Mouse (Mus musculus): Measurements from ENCODE around the gene Grk1. TPM values are rescaled to one million over a fixed set of nuclear protein-coding genes. Genes with fewer than 3 reads are reported as not detected.

Gene Grk1
- polyA plus RNA-seq, 1 experiment from 2014 or later: not detected

GRCm38 (mm10) chr8:13413823-13414390 is 9.0 kb downstream of the Grk1 start:
- no peak for DNase-seq (ENCODE audit: low spot score)
- no peaks in the 10 kb centered on the region for H3K27me3 ChIP-seq (replicated peaks; ENCODE audit: control insufficient read depth, insufficient read depth, low read length)
- 49% methylated on average over 12 of the region's 12 CpGs for WGBS
- ATAC-seq (ENCODE audit: low read depth): no peak
- no peaks in the 10 kb centered on the region for H3K36me3 ChIP-seq (ENCODE audit: control insufficient read depth, insufficient read depth, low read length)
- no peak overlapping the region for H3K4me2 ChIP-seq (ENCODE audit: low read depth, low read length)
- no peak overlapping the region for H3K4me3 ChIP-seq (ENCODE audit: low read depth, low read length)
- H3K27ac ChIP-seq (replicated peaks; ENCODE audit: low read depth, low read length): no peak overlapping the region
- H3K9me3 ChIP-seq (ENCODE audit: control insufficient read depth, low read length): no peaks in the 10 kb centered on the region
- H3K9ac ChIP-seq (ENCODE audit: low read depth, low read length): no peak overlapping the region
- H3K4me1 ChIP-seq (ENCODE audit: control insufficient read depth, insufficient read depth, low read length): no peaks in the 10 kb centered on the region

GRCm38 (mm10) chr8:13415879-13416278 is 11.0 kb downstream of the Grk1 start:
- no peak overlapping the region for H3K27ac ChIP-seq (replicated peaks; ENCODE audit: low read depth, low read length)
- H3K27me3 ChIP-seq (replicated peaks; ENCODE audit: control insufficient read depth, insufficient read depth, low read length): no peaks in the 10 kb centered on the region
- H3K4me2 ChIP-seq (ENCODE audit: low read depth, low read length): no peak overlapping the region
- H3K9ac ChIP-seq (ENCODE audit: low read depth, low read length): no peak overlapping the region
- no peaks in the 10 kb centered on the region for H3K36me3 ChIP-seq (ENCODE audit: control insufficient read depth, insufficient read depth, low read length)
- ATAC-seq (ENCODE audit: low read depth) (no peak), DNase-seq (ENCODE audit: low spot score) (no peak)
- 69% methylated on average over 10 of the region's 10 CpGs for WGBS
- no peaks in the 10 kb centered on the region for H3K9me3 ChIP-seq (ENCODE audit: control insufficient read depth, low read length)
- H3K4me1 ChIP-seq (ENCODE audit: control insufficient read depth, insufficient read depth, low read length): no peaks in the 10 kb centered on the region
- no peak overlapping the region for H3K4me3 ChIP-seq (ENCODE audit: low read depth, low read length)

- WGBS: 76% methylated on average over 2 of the region's 2 CpGs
- no peaks in the 10 kb centered on the region for H3K36me3 ChIP-seq (ENCODE audit: control insufficient read depth, insufficient read depth, low read length)
- DNase-seq (ENCODE audit: low spot score): no peak
- no peaks in the 10 kb centered on the region for H3K4me1 ChIP-seq (ENCODE audit: control insufficient read depth, insufficient read depth, low read length)
- H3K4me2 ChIP-seq (ENCODE audit: low read depth, low read length): no peak overlapping the region
- H3K27ac ChIP-seq (replicated peaks; ENCODE audit: low read depth, low read length): no peak overlapping the region
- H3K9me3 ChIP-seq (ENCODE audit: control insufficient read depth, low read length): no peaks in the 10 kb centered on the region
- H3K27me3 ChIP-seq (replicated peaks; ENCODE audit: control insufficient read depth, insufficient read depth, low read length): no peaks in the 10 kb centered on the region
- no peak overlapping the region for H3K9ac ChIP-seq (ENCODE audit: low read depth, low read length)
- H3K4me3 ChIP-seq (ENCODE audit: low read depth, low read length): no peak overlapping the region
- no peak for ATAC-seq (ENCODE audit: low read depth)
Measured at GRCm38 (mm10) chr8:13419111-13419639, 14.3 kb downstream of the Grk1 start.

GRCm38 (mm10) chr8:13420970-13421369 is 16.1 kb downstream of the Grk1 start:
- DNase-seq (ENCODE audit: low spot score): no peak
- no peak overlapping the region for H3K4me3 ChIP-seq (ENCODE audit: low read depth, low read length)
- no peak overlapping the region for H3K4me2 ChIP-seq (ENCODE audit: low read depth, low read length)
- no peaks in the 10 kb centered on the region for H3K9me3 ChIP-seq (ENCODE audit: control insufficient read depth, low read length)
- no peak overlapping the region for H3K9ac ChIP-seq (ENCODE audit: low read depth, low read length)
- H3K27me3 ChIP-seq (replicated peaks; ENCODE audit: control insufficient read depth, insufficient read depth, low read length): no peaks in the 10 kb centered on the region
- 84% methylated on average over 6 of the region's 6 CpGs for WGBS
- no peak overlapping the region for H3K27ac ChIP-seq (replicated peaks; ENCODE audit: low read depth, low read length)
- ATAC-seq (ENCODE audit: low read depth): no peak
- H3K36me3 ChIP-seq (ENCODE audit: control insufficient read depth, insufficient read depth, low read length): no peaks in the 10 kb centered on the region
- no peaks in the 10 kb centered on the region for H3K4me1 ChIP-seq (ENCODE audit: control insufficient read depth, insufficient read depth, low read length)

GRCm38 (mm10) chr8:13427351-13427750 is 22.5 kb downstream of the Grk1 start:
- Histone ChIP-seq H3K9me3 (ENCODE audit: control insufficient read depth, low read length) (no peaks in the 10 kb centered on the region), H3K4me1 (ENCODE audit: control insufficient read depth, insufficient read depth, low read length) (no peaks in the 10 kb centered on the region), H3K4me2 (ENCODE audit: low read depth, low read length) (no peak overlapping the region), H3K9ac (ENCODE audit: low read depth, low read length) (no peak overlapping the region), H3K27ac (replicated peaks; ENCODE audit: low read depth, low read length) (no peak overlapping the region), H3K4me3 (ENCODE audit: low read depth, low read length) (no peak overlapping the region), H3K27me3 (replicated peaks; ENCODE audit: control insufficient read depth, insufficient read depth, low read length) (no peaks in the 10 kb centered on the region), H3K36me3 (ENCODE audit: control insufficient read depth, insufficient read depth, low read length) (no peaks in the 10 kb centered on the region)
- DNase-seq (ENCODE audit: low spot score): no peak
- ATAC-seq (ENCODE audit: low read depth): no peak
- 63% methylated on average over 6 of the region's 6 CpGs for WGBS

GRCm38 (mm10) chr8:13428156-13428555 is 23.3 kb downstream of the Grk1 start:
- no peak for ATAC-seq (ENCODE audit: low read depth)
- WGBS: 83% methylated on average over 9 of the region's 9 CpGs

GRCm38 (mm10) chr8:13430412-13430811 is 25.5 kb downstream of the Grk1 start:
- 76% methylated on average over 7 of the region's 7 CpGs for WGBS
- Histone ChIP-seq H3K4me2 (ENCODE audit: low read depth, low read length) (no peak overlapping the region), H3K4me1 (ENCODE audit: control insufficient read depth, insufficient read depth, low read length) (no peaks in the 10 kb centered on the region), H3K4me3 (ENCODE audit: low read depth, low read length) (no peak overlapping the region), H3K27ac (replicated peaks; ENCODE audit: low read depth, low read length) (no peak overlapping the region), H3K9ac (ENCODE audit: low read depth, low read length) (no peak overlapping the region), H3K9me3 (ENCODE audit: control insufficient read depth, low read length) (no peaks in the 10 kb centered on the region), H3K27me3 (replicated peaks; ENCODE audit: control insufficient read depth, insufficient read depth, low read length) (peaks cover 11% of the 10 kb centered on the region), H3K36me3 (ENCODE audit: control insufficient read depth, insufficient read depth, low read length) (no peaks in the 10 kb centered on the region)
- DNase-seq (ENCODE audit: low spot score) (peak; percentile 20), ATAC-seq (ENCODE audit: low read depth) (0 out of 2 replicates have a peak, but pooled peaks have one; percentile 63)

More at GRCm38 (mm10) chr8:13428156-13428555, 23.3 kb downstream of the Grk1 start:
- Histone ChIP-seq H3K4me2 (ENCODE audit: low read depth, low read length) (no peak overlapping the region), H3K27ac (replicated peaks; ENCODE audit: low read depth, low read length) (no peak overlapping the region), H3K4me1 (ENCODE audit: control insufficient read depth, insufficient read depth, low read length) (no peaks in the 10 kb centered on the region), H3K9ac (ENCODE audit: low read depth, low read length) (no peak overlapping the region), H3K36me3 (ENCODE audit: control insufficient read depth, insufficient read depth, low read length) (no peaks in the 10 kb centered on the region), H3K9me3 (ENCODE audit: control insufficient read depth, low read length) (no peaks in the 10 kb centered on the region), H3K4me3 (ENCODE audit: low read depth, low read length) (no peak overlapping the region), H3K27me3 (replicated peaks; ENCODE audit: control insufficient read depth, insufficient read depth, low read length) (no peaks in the 10 kb centered on the region)
- no peak for DNase-seq (ENCODE audit: low spot score)

- Histone ChIP-seq H3K4me1 (ENCODE audit: control insufficient read depth, insufficient read depth, low read length) (no peaks in the 10 kb centered on the region), H3K4me3 (ENCODE audit: low read depth, low read length) (no peak overlapping the region), H3K4me2 (ENCODE audit: low read depth, low read length) (no peak overlapping the region), H3K27ac (replicated peaks; ENCODE audit: low read depth, low read length) (no peak overlapping the region), H3K27me3 (replicated peaks; ENCODE audit: control insufficient read depth, insufficient read depth, low read length) (peaks cover 16% of the 10 kb centered on the region), H3K9me3 (ENCODE audit: control insufficient read depth, low read length) (no peaks in the 10 kb centered on the region), H3K9ac (ENCODE audit: low read depth, low read length) (no peak overlapping the region), H3K36me3 (ENCODE audit: control insufficient read depth, insufficient read depth, low read length) (no peaks in the 10 kb centered on the region)
- ATAC-seq (ENCODE audit: low read depth) (no peak), DNase-seq (ENCODE audit: low spot score) (no peak)
Measured at GRCm38 (mm10) chr8:13430866-13431265, 26.0 kb downstream of the Grk1 start.

GRCm38 (mm10) chr8:13433130-13433529 is 28.2 kb downstream of the Grk1 start:
- peaks cover 27% of the 10 kb centered on the region for H3K27me3 ChIP-seq (replicated peaks; ENCODE audit: control insufficient read depth, insufficient read depth, low read length)
- no peaks in the 10 kb centered on the region for H3K36me3 ChIP-seq (ENCODE audit: control insufficient read depth, insufficient read depth, low read length)
- H3K4me2 ChIP-seq (ENCODE audit: low read depth, low read length): no peak overlapping the region
- no peaks in the 10 kb centered on the region for H3K4me1 ChIP-seq (ENCODE audit: control insufficient read depth, insufficient read depth, low read length)
- WGBS: 71% methylated on average over 5 of the region's 5 CpGs
- no peak overlapping the region for H3K4me3 ChIP-seq (ENCODE audit: low read depth, low read length)
- DNase-seq (ENCODE audit: low spot score) (no peak), ATAC-seq (ENCODE audit: low read depth) (no peak)
- no peak overlapping the region for H3K9ac ChIP-seq (ENCODE audit: low read depth, low read length)
- H3K27ac ChIP-seq (replicated peaks; ENCODE audit: low read depth, low read length): no peak overlapping the region
- H3K9me3 ChIP-seq (ENCODE audit: control insufficient read depth, low read length): no peaks in the 10 kb centered on the region
